Mouse (Mus musculus): Measurements from ENCODE around the gene Bmp2k. TPM values are rescaled to one million over a fixed set of nuclear protein-coding genes. Genes with fewer than 3 reads are reported as not detected.

The Bmp2k gene
- polyA plus RNA-seq, 1 experiment from 2014 or later = 12.3 TPM

GRCm38 (mm10) chr5:97110133-97110532, 112.6 kb downstream of the Bmp2k start:
- no peaks in the 10 kb centered on the region for H3K27me3 ChIP-seq (ENCODE audit: insufficient read depth, poor library complexity, severe bottlenecking)
- 64% methylated on average over 2 of the region's 2 CpGs for WGBS
- no peak overlapping the region for H3K4me3 ChIP-seq
- peaks cover 4% of the 10 kb centered on the region for H3K4me1 ChIP-seq
- H3K27ac ChIP-seq = no peak overlapping the region
- H3K36me3 ChIP-seq = no peaks in the 10 kb centered on the region
- no peak for DNase-seq (ENCODE audit: low spot score)
- no peaks in the 10 kb centered on the region for H3K9me3 ChIP-seq

DNA sequence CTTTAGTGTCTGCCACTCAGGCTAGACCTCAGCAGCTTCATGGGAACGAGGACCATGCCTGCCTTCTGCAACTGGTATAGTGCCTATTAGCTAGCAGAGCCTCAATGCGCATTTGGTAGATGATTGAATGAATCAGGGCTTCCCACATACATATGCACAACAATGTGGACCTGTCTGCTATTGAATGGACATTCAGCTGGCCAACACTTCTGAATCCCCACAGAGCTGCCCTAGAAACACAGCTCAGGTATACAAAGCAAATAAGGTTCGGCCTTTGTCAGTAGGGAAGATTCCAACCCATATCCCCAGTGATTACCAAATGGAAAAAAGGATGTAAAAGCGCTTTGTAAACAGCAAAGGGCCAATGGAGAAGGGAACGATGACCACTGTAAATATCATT, 113.2 kb downstream of the Bmp2k start:
- Histone ChIP-seq H3K27me3 (ENCODE audit: insufficient read depth, poor library complexity, severe bottlenecking) (no peaks in the 10 kb centered on the region), H3K36me3 (no peaks in the 10 kb centered on the region), H3K4me1 (peaks cover 4% of the 10 kb centered on the region), H3K27ac (no peak overlapping the region), H3K4me3 (peak overlapping the region; percentile 77), H3K9me3 (no peaks in the 10 kb centered on the region)
- 25% methylated on average over 5 of the region's 5 CpGs for WGBS
- no peak for DNase-seq (ENCODE audit: low spot score)

GRCm38 (mm10) chr5:97111207-97111910, 113.9 kb downstream of the Bmp2k start, which contains the start of gene Paqr3:
Gene Paqr3, minus strand, starts transcription at chr5:97111596.
- Histone ChIP-seq H3K36me3 (no peaks in the 10 kb centered on the region), H3K4me3 (peak within 1 kb of the TSS; percentile 77), H3K27me3 (ENCODE audit: insufficient read depth, poor library complexity, severe bottlenecking) (no peaks in the 10 kb centered on the region), H3K9me3 (no peaks in the 10 kb centered on the region), H3K4me1 (peaks cover 4% of the 10 kb centered on the region), H3K27ac (peak within 1 kb of the TSS; percentile 84)
- under 1% methylated on average over 61 of the region's 62 CpGs for WGBS
- peak; percentile 99 for DNase-seq (ENCODE audit: low spot score)

DNA sequence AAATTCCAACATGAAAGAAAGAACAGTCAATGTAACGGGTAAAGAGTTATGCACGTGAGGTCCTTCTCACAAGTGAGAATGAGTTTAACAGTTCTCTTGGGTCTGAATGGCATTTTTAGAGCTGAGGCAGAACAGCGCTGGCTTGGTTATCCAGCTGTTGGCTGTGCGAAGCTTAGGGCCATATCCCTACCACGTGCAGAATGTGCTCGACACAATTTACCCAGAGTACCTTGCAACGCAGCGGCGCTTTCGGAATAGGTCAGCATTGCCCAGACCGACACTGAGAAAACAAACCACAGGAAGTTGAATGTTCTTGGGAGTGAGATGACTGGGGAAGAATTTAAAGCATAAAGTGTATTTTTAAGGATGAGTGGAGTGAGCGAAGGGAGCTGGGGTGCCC, 127.5 kb downstream of the Bmp2k start:
- no peak overlapping the region for H3K27ac ChIP-seq
- DNase-seq (ENCODE audit: low spot score) = no peak
- H3K9me3 ChIP-seq = no peaks in the 10 kb centered on the region
- WGBS = 75% methylated on average over 12 of the region's 12 CpGs
- no peaks in the 10 kb centered on the region for H3K36me3 ChIP-seq
- H3K4me3 ChIP-seq = no peak overlapping the region
- H3K27me3 ChIP-seq (ENCODE audit: insufficient read depth, poor library complexity, severe bottlenecking) = no peaks in the 10 kb centered on the region
- H3K4me1 ChIP-seq = no peaks in the 10 kb centered on the region

- Histone ChIP-seq H3K27me3 (ENCODE audit: insufficient read depth, poor library complexity, severe bottlenecking) (no peaks in the 10 kb centered on the region), H3K36me3 (no peaks in the 10 kb centered on the region), H3K4me3 (no peak overlapping the region), H3K27ac (no peak overlapping the region), H3K4me1 (no peaks in the 10 kb centered on the region), H3K9me3 (no peaks in the 10 kb centered on the region)
- WGBS = 69% methylated on average over 10 of the region's 10 CpGs
- DNase-seq (ENCODE audit: low spot score) = no peak
Measured at GRCm38 (mm10) chr5:97125459-97125970, 128.0 kb downstream of the Bmp2k start.

DNA sequence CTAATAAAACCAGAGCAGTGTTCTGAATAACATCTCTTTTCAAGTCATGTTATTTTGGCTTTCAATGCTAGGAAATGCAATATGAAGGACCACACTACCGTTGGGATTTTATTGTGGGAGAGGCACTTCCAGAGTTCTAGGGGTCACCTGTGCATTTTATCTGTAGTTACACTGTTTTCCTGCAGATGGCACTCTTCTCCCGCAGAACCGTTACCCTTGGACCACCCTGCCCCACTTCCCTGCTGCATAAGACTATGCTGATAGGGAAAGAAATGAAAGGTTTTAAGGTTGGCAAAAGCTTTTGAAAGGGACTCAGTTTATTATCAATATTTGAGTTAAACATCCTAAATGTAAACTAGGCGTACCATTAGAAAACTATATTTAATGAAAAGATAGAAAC, 128.5 kb downstream of the Bmp2k start:
- Histone ChIP-seq H3K27ac (no peak overlapping the region), H3K4me3 (no peak overlapping the region), H3K27me3 (ENCODE audit: insufficient read depth, poor library complexity, severe bottlenecking) (no peaks in the 10 kb centered on the region), H3K9me3 (no peaks in the 10 kb centered on the region), H3K36me3 (no peaks in the 10 kb centered on the region), H3K4me1 (no peaks in the 10 kb centered on the region)
- WGBS = 18% methylated on average over 4 of the region's 4 CpGs
- DNase-seq (ENCODE audit: low spot score) = no peak

DNA sequence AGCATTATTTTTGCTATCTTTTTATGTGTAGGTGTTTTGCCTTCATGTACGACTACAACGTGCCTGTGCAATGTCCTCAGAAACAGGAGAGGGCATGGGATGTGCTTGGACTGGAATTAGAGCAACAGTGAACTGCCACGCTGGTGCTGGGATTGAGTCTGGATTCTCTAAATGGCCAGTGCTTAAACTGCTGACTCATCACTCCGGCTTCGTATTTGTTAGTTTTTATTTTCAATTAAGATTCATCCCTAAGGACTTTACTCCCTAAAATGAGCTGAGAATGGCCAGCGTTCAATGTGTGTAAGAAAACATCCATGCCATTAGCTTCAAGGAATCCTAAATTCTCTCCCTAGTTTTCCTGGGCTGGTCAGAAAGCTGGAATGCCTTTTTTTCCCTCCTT, 129.8 kb downstream of the Bmp2k start:
- H3K36me3 ChIP-seq = no peaks in the 10 kb centered on the region
- no peaks in the 10 kb centered on the region for H3K9me3 ChIP-seq
- DNase-seq (ENCODE audit: low spot score) = no peak
- H3K27me3 ChIP-seq (ENCODE audit: insufficient read depth, poor library complexity, severe bottlenecking) = no peaks in the 10 kb centered on the region
- H3K4me3 ChIP-seq = no peak overlapping the region
- H3K27ac ChIP-seq = no peak overlapping the region
- no peaks in the 10 kb centered on the region for H3K4me1 ChIP-seq
- 80% methylated on average over 6 of the region's 6 CpGs for WGBS

- Histone ChIP-seq H3K27me3 (ENCODE audit: insufficient read depth, poor library complexity, severe bottlenecking) (no peaks in the 10 kb centered on the region), H3K9me3 (no peaks in the 10 kb centered on the region), H3K4me3 (no peak overlapping the region), H3K36me3 (no peaks in the 10 kb centered on the region), H3K27ac (no peak overlapping the region), H3K4me1 (no peaks in the 10 kb centered on the region)
- no peak for DNase-seq (ENCODE audit: low spot score)
- 48% methylated on average over 21 of the region's 21 CpGs for WGBS
Measured at GRCm38 (mm10) chr5:97128242-97129226, 131.0 kb downstream of the Bmp2k start.

GRCm38 (mm10) chr5:97129589-97129988, 132.1 kb downstream of the Bmp2k start:
- DNase-seq (ENCODE audit: low spot score) = no peak
- Histone ChIP-seq H3K36me3 (no peaks in the 10 kb centered on the region), H3K27me3 (ENCODE audit: insufficient read depth, poor library complexity, severe bottlenecking) (no peaks in the 10 kb centered on the region), H3K4me1 (no peaks in the 10 kb centered on the region), H3K27ac (no peak overlapping the region), H3K9me3 (no peaks in the 10 kb centered on the region), H3K4me3 (no peak overlapping the region)
- whole genome bisulfite sequencing = 87% methylated on average over 2 of the region's 2 CpGs

GRCm38 (mm10) chr5:97135331-97135730, 137.8 kb downstream of the Bmp2k start:
- no peaks in the 10 kb centered on the region for H3K9me3 ChIP-seq
- H3K36me3 ChIP-seq = no peaks in the 10 kb centered on the region
- WGBS = 78% methylated on average over 2 of the region's 2 CpGs
- no peak overlapping the region for H3K27ac ChIP-seq
- H3K27me3 ChIP-seq (ENCODE audit: insufficient read depth, poor library complexity, severe bottlenecking) = no peaks in the 10 kb centered on the region
- H3K4me3 ChIP-seq = no peak overlapping the region
- no peaks in the 10 kb centered on the region for H3K4me1 ChIP-seq
- no peak for DNase-seq (ENCODE audit: low spot score)

Other genes with a start within 250 kb of the Bmp2k start
- 57.5 and 57.7 TPM in 2 replicates for gene Anxa3, start 204.3 kb upstream of the Bmp2k start, polyA plus RNA-seq (2016; fragmentation: Nextera tagmentation; extraction: Ambion mirVana)
- gene Paqr3, start 113.9 kb downstream of the Bmp2k start, polyA plus RNA-seq (2016; fragmentation: Nextera tagmentation; extraction: Ambion mirVana) = 2.6 and 6.1 TPM in 2 replicates

All from heart, embryonic 10.5 days (tissue).